Mouse (Mus musculus) layer of hippocampus, postnatal 36 days (tissue): ENCODE results near the gene Ublcp1. TPM values are rescaled to one million over a fixed set of nuclear protein-coding genes. Genes with fewer than 3 reads are reported as not detected.

Source experiments
- DNase-seq, 2 experiments: peaks; one replicate each; pipeline ENCODE4 v3.0.0; 2022
- microRNA-seq, 2 experiments: library from miRNA; unstranded; fragments of <30 nt; microRNA quantifications; one replicate each; pipeline ENCODE4 v1.2.0; 2021
- total RNA-seq, 2 experiments: library from RNA; stranded (reverse); gene quantifications; 2 replicates each; pipeline ENCODE4 v1.2.3; 2021

Ublcp1 gene
- total RNA-seq, 2 experiments from 2014 or later, result 45.3 to 51.3 TPM

DNA sequence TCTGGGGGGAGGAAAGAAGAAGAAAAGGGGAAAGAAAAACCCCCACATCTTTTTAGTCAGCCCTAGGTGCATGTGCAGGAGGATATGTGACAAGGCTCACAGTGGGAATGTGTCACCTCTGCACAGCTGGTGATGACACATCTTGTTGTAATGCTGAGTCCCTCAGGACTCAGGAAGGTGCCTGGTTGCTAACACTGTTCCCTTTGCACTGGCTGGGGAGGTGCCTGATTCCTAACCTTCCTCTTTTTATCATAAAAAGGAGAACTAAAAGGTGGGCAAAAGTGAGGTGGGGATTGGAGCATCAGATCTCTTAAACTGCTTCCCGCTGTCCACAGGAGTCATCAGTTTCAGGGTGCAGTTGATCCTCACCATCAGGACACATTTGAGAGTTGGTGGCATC is 52.9 kb downstream of the Ublcp1 start:
- DNase-seq, result no peak

DNA sequence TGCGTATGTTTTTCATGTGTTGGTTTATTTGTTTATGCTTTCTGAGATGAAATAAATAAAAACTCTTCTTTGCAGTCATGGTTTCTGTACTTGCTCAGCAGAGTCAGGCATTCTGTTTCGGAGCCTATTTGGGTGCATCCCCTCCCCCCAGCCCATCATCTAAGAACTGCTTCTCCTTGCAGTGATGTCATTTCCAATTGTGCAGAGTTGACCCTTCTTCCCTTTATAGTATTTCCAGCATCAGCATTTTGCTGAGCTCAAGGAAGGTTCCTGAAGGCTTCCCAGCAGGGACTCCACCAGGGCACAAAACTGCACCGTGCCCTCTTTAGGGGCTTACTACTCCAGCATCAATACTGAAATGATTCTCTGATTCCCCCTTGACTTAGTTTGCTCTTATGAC is 55.7 kb downstream of the Ublcp1 start:
- DNase-seq, result no peak

DNA sequence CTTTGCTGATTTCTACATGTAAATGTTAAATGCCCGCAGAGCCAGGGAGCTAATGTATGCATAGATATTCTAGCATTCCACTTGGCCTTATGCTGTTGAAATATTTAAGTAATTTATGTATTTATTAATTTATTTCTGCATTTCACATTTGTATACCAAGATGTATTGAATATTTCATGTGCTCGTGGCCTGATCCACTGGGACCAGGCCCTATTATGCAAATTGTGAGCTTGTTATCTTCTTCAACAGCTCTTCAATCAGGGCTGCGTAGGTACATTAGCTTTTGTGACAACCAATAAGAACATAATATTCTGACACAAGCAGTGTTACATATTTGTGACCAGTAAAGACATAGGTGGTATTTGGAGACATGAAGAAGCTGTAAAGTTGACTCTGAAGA is 56.9 kb downstream of the Ublcp1 start:
- no peak for DNase-seq

DNA sequence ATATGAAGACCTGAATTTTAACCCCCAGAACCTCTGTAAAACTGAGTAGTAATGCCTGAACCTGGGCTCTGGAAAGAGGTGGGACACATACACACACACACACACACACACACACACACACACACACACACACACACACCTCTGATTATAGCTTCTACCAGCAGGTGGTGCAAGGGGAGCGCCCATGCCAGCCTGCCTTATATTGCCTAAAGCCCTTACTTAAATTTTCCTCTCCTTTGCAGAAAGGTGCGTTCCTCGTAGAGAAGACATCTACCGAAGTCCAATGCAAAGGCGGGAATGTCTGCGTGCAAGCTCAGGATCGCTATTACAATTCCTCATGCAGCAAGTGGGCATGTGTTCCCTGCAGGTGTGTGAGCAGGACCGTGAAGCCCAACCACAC is 58.0 kb downstream of the Ublcp1 start:
- no peak for DNase-seq

DNA sequence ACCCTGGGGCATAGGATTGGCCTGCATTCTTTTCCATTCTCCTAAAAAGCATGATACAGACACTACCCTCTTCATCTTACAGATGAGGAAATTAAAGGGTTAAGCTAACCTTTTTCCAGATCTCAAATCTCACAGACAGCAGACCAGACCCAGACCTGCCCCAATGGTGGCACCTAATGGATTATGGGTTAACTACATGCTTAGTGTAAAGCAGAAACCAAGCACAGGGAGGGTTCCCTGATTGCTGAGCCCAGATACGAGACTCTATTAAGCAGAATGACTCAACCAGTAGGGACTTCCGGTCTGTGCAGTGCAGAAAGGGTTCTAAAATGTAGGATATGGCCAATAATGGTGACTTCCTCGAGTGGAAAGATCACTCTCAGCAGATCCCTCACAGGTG is 59.9 kb downstream of the Ublcp1 start:
- no peak for DNase-seq

DNA sequence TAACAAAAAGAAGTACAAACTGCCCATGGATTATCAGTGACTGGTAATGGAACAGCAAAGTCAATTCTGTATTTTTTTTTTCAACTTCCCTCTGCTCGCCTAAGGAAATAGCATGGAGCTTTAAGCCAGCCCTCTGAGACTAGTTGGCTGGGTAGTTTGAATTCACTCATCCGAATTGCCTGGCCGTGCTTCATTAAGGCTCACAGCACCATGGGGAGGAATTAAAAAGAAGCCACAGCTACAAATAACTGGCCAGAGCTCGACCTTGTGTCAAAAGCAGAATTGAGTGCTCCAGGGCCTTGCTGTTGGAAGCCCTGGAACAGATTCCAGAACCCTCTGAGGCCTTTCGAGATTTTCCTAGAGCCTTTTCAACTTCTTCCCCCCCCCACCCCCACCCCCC is 61.7 kb downstream of the Ublcp1 start:
- no peak for DNase-seq

DNA sequence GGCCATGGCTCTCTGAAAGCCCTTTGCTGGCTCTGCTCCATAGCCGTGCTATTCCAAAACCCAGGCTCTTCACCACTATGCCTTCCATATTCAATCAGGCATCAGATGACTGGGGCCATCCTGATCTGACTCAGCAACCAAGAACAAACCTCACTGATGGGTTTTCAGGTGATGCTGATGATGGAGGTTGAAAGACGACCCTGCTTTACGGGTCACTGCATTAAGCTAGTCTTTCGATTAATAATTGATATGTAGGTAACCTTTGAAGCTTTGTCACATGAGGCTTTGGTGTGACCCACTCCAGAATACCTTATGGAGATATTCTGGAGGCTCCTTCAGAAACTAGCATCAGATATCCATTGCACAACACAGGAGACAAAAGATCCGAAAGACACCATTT is 63.8 kb downstream of the Ublcp1 start:
- DNase-seq, result no peak

DNA sequence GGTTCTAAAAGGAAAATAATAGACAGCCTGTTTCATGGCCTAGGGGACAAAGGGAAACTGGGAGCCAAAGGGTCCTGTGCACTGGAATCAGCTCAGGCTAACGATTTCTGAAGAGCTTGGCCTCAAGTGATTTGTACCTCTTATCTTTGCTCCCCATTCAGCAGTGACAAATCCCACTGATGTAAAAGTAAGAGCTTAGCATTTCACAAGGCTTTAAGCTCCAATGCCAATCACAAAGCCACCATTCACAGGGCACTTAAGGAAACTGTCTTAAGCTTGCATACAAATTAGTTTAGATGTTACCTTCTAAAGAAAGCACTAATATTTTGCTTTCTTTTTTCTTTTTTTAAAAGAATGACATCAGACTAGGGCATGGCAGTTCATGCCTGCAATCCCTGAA is 64.3 kb downstream of the Ublcp1 start:
- DNase-seq, result no peak

DNA sequence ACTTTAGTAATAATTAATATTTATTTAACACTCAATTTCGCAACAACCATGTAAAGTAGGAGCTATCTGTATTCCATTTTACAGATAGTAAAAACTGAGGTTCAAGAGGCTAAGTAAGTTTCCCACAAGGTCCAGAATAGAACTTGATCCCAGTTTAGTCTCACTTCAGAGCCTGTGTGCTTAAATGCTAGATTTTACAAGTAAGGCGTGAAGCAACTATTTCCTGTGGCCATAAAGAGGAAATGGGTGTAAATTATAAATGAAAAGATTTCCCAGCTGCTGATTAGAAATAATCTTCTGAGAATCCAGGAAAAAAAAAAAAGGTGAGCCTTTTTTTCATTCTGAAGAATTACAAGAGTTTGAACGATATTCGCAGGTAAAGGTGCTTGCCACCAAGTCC is 65.2 kb downstream of the Ublcp1 start:
- no peak for DNase-seq

Small RNA genes within 50 kb of the gene (microRNA-seq; reads per million reads assigned to microRNA genes)
- 0 reads per million in 2 experiments for gene Gm22121

Other genes with a start within 250 kb of the Ublcp1 start
- not detected for gene Il12b, start 70.4 kb downstream of the Ublcp1 start, total RNA-seq
- gene Rnf145, start 48.5 kb upstream of the Ublcp1 start, total RNA-seq, result 100 to 1,000 TPM in 1 of 2 experiments, 10 to 100 TPM in 1; 98.8 to 105 TPM
- gene Ebf1, start 146.8 kb upstream of the Ublcp1 start, total RNA-seq, result 1 to 10 TPM; 2.6 to 3.1 TPM